Mouse (Mus musculus) ES-E14 (cell line): ENCODE data around the gene Tacc2.

Experiments used
- CHD2 ChIP-seq: IDR thresholded peaks from 2 replicates; pipeline ENCODE4 v1.6.1; 2014; ENCODE audit warnings: mild to moderate bottlenecking, low read depth, low read length, inconsistent platforms
- HCFC1 ChIP-seq: IDR thresholded peaks from 2 replicates; pipeline ENCODE4 v1.6.1; 2012; ENCODE audit warnings: low read length, inconsistent platforms, borderline replicate concordance; ENCODE audit not compliant: insufficient read depth
- MAFK ChIP-seq: IDR thresholded peaks from 2 replicates; pipeline ENCODE4 v1.6.1; 2014; ENCODE audit warnings: mild to moderate bottlenecking, low read depth, low read length, inconsistent platforms; ENCODE audit not compliant: insufficient read depth
- ZC3H11A ChIP-seq: IDR thresholded peaks from 2 replicates; pipeline ENCODE4 v1.6.1; 2012; ENCODE audit warnings: low read depth, mild to moderate bottlenecking, inconsistent platforms, low read length, borderline replicate concordance

GRCm38 (mm10) chr7:130659129-130659528 lies 81.9 kb downstream of the Tacc2 start:
- no peak for TF ChIP-seq CHD2
- no peak for TF ChIP-seq ZC3H11A
- TF ChIP-seq MAFK, result no peak
- TF ChIP-seq HCFC1, result no peak
